Mouse (Mus musculus): ENCODE results near the gene Hapln2.

DNA sequence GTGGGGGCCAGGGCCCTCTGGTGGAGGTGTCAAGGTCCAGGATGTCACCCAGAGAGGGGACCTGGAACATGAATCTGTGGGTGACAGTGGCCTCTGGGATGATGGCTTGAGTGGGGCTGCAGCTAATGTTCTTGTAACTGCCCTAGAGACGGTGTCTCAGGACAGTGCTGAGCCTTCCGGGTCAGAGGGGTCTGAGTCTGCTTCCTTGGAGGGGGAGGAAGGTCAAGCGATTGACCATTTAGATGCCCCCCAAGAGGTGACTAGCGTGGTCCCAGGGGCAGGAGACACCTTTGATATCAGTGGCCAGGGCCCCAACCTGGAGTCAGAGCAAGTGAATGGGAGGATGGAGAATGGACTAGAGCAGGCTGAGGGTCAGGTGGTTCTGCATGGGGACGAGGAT is 47.9 kb downstream of the Hapln2 start:
- TF ChIP-seq CTCF (IDR thresholded peaks at IDR 0.05; ENCODE audit: borderline replicate concordance, control insufficient read depth, extremely low read depth, insufficient read depth, low read length, poor library complexity) (no peak), POLR2A (IDR thresholded peaks at IDR 0.05; ENCODE audit: control insufficient read depth, extremely low read depth, insufficient read depth, low read length, poor library complexity) (no peak)

All from thymus, adult 2 months (tissue).